Mouse (Mus musculus) brain, adult 10 weeks (tissue): Measurements from ENCODE around the gene Rnd2. TPM values are rescaled to one million over a fixed set of nuclear protein-coding genes. Genes with fewer than 3 reads are reported as not detected.

ENCODE experiments used
- polyA plus RNA-seq: library from polyadenylated mRNA; stranded (reverse); fragments of 350-450 nt; fragmentation: Illumina TruSeq; extraction: RNeasy Lipid Tissue Mini Kit (QIAGEN cat#74804); gene quantifications from one replicate; pipeline ENCODE4 v1.2.3, GENCODE M21; 2015; ENCODE audit warnings: low read depth, low replicate concordance

Rnd2 gene
- 246 TPM for polyA plus RNA-seq

DNA sequence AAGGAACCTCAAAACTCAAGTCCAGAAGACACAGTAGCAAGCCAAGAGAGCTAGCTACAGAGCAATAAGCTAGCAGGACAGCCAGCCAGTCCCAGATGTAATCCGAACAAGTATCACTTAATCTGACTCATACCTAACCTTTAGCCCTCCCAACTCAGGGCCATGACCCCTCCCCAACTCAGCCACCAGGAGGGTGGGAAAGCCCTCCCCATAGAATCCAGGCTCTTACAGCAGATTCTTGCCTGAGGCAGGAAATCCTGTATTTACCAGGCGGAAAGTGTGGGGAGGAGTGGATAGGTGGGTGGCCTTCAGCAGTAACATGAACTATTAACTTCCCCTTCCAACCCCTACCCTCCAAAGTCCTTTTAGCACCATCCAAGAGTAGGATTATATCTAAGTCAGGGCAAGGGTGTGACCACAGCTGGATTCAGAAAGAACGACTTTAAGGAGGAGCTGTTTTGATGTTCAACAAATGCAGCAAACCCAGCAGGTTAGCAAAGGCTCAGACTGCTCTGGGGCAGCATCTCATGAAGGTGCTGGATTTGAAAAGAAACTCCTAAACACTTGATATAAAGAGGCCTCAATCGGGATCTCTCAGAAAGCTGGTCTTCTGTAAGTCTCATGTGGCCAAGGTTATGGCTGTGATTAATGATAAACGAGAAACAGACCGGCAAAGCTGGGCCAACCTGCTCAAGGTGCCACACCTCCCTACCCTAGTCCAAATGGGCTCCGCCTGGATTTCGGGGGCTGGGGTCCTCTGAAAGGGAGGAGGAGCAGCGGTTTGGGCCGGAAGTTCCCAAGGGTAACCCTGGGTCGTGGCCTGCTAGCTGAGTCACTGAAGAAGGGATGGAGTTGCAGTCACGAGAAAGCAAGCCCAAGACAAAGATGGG, at the start of gene Rnd2:
Rnd2 (plus strand) TSS at position 789 of the 890 bp plus-strand sequence.

DNA sequence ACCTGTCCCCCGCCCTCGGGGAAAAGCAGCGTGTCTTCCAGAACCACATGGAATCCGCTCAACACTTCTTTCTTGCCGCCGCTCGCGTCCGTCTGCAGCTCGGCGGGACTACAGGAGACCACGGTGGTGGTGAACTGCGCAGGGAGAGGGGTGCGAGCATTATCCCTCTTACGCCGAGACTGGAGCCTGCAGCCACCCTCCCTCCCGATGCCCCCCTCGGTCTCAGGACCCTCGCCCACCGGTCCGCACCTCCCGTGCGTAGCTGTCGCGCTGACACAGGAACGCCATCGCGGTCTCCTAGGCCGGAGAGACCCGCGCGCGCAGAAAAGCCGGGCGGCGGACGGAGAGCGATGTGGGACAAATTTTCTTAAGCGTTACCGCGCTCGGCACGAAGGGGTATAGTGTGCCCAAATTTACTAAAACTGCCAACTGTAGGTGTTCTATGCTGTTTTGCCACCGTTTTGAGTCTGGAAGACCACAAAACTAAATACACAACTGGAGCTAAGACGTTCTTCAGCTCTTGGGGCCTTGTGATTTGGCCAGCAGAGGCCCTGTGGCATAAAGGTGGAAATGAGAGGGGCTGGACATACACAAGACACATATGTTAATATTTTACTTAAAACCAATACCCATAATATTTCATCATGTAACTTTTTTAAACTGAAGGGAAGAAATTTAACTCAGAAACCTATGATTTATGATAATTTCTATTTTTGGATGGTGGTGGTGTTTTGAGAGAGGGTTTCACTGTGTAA, 47.5 kb upstream of the Rnd2 start, which contains the start of gene Aarsd1:
Aarsd1 (minus strand) TSS at position 515 of the 755 bp plus-strand sequence.

DNA sequence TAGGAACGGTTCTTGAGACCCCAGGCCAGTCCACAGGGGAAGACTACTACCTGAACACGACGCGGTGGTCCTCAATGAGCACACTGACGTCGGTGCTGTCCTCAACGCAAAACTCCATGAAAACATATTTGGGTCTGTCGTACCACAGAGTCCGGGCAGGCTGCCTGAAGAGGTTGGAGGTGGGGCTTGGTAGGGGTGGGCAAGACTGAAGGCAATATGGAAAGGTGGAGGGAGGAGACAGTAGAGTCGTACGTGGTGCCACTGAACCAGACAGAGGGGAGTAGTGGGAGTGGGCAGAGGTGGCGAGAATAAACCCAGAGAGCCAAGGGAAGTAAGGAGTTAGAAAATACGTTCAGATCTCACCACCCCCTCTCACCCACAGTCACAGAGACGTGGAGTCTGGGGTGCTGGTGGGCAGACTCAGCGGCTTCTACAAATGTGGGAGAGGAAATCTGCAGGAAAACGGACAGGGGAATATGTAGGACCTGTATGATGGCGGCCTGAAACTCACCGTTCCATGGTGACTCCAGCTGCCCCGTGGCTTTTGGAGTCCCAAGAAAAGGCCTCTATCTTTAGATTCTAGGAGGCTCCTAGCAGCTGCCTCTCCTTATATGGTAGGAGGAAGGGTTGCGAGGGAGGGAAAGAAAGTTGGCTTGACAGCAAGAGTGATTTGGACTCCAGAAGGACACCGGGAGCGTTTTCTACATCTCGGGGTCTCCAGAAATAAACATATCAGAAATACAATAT, 40.5 kb upstream of the Rnd2 start, which contains the start of gene Gm27029:
Gm27029 (minus strand) TSS at position 692 of the 747 bp plus-strand sequence.

DNA sequence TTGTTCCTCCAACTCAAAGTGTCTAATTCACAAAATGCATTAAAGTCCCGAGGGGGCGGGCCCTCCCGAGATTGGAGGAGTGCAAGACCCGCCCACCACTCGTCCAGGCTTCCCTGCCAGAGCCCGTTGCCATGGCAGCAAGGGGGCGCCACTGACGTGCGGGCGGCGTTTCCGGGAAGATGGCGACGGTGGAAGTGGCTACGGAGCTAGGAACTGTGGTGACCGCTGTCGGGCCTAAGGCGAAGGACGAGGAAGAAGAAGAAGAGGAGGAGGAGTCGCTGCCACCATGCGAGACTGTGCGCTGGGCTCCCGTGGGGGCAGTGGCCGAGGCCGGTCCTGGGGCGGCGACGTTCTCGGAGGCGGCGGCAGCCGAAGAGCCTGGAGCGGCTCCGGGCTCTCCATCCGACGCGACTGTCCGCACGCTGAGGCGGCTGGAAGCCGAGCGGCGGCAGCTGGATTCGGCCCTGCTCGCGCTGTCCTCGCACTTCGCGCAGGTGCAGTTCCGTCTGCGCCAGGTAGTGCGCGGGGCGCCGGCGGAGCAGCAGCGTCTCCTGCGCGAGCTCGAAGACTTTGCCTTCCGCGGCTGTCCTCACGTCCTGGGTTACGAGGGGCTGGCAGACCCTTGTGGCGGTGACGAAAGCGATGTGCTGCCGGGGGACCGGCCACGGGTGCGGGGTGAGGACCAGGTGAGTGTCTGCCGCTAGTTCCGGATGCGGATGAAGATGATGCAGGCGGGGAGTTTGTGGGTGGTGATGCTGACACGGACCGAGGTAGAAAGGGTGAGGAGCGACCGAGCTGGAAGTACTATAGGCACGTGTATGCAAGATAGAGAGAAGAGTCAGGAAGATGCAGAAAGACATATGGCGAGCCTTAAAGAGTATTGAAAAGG, 39.6 kb upstream of the Rnd2 start, which contains the start of the genes Rundc1 and Ptges3l:
Rundc1 (plus strand) TSS at position 161 of the 889 bp plus-strand sequence.
Ptges3l (minus strand) TSS at position 409 of the 889 bp plus-strand sequence.

DNA sequence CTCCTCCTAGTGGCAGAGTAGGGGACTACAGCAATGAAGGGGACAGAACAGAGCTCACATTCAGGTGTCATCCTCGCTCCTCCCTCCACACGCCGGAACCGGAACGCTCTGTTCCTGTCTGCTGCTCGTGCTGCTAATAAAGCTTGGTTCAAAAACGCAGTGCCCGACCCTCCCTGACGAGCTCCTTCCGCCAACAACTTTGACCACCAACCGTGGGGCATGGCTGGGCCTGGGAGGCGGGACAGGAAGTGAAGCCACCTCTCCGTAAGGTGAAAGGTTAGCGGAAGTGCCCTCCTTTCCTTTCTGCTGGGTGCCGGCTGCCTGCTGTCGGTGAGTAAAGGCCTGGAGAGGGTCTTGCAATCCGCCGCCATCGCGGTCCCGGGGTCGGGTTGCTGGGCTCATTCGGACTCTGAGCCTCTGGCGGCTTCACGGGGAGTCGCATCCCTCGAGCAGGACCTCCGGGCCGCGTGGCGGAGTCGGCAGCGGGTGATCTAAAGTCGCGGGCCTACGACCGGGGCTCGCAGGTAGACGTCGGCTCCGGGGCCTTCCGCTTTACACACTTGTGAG, 22.6 kb upstream of the Rnd2 start, which contains the start of gene Rpl27:
Rpl27 (plus strand) TSS at position 172 of the 567 bp plus-strand sequence.

DNA sequence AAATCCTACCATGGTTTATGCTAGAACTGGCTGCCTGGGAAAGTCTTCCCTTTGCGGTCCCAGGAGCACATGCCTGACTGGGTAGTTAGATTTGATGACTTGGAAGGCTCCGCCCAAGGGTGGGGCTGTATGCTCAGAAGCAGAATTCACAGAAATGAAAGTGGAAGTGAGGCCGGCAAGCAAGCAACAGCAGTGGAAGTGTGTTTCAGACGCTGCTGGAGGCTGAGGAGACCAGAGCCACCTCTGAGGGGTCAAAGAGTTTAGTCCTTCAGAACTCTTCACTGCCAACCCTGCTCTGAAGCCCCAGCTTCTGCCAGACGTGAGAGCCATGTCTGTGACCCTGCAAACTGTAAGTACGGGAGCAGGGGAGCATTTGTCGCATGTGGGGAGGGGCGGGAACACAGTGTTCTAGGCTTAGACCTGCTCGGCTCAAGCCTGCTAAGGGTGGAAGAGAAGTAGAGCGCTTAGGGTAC, 16.5 kb upstream of the Rnd2 start, which contains the start of gene Ifi35:
Ifi35 (plus strand) TSS at position 134 of the 473 bp plus-strand sequence.

DNA sequence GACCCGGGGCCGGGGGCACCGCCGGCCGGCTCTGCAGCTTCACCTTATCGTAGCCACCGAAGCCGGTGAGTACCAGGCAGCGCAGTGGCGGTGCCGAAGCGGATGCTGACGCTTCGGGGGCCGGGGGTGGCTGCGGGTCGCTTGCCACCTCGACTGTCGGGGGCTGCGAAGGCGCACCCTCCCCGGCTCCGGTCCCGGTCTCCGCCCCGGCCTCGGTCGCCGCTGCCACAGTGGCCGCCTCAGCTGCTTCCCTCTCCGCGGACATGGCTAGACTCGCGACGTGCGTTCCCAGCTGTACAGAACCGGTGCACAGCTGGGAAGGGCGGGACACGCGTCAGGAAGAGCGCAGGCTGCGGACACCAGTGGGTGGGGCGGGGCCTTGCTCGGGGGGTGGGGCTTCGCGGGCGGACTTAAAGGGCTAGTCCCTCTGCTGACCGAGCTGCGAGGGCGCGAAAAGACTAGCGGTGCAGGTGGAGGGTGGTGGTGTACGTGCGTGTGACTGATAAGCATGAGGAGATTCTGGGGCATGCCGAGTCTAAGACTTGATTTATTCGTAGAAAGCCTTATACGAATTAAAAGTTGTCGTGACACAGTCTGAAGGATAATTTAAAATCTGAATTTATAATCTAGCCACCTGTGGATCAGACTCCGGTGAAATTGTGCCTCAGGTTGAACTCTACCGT, 1.2 kb downstream of the Rnd2 start, which contains the start of gene Vat1:
Vat1 (minus strand) TSS at position 362 of the 683 bp plus-strand sequence.

Other genes starting within 250 kb of the Rnd2 start
- 42.2 TPM for gene Ezh1, start 238.5 kb upstream of the Rnd2 start, polyA plus RNA-seq
- gene Ramp2, start 219.0 kb upstream of the Rnd2 start, polyA plus RNA-seq = 28.6 TPM
- 94.4 TPM for gene Vps25, start 211.3 kb upstream of the Rnd2 start, polyA plus RNA-seq
- 4.8 TPM for gene Wnk4, start 204.4 kb upstream of the Rnd2 start, polyA plus RNA-seq
- 0.58 TPM for gene Cntd1, start 186.0 kb upstream of the Rnd2 start, polyA plus RNA-seq
- 223 TPM for gene Coa3, start 185.9 kb upstream of the Rnd2 start, polyA plus RNA-seq
- gene Becn1, start 162.7 kb upstream of the Rnd2 start, polyA plus RNA-seq = 183 TPM
- gene Psme3, start 148.8 kb upstream of the Rnd2 start, polyA plus RNA-seq = 106 TPM
- gene Aoc2, start 139.9 kb upstream of the Rnd2 start, polyA plus RNA-seq = 3.6 TPM
- gene Aoc3, start 134.4 kb upstream of the Rnd2 start, polyA plus RNA-seq = 0.64 TPM
- gene G6pc, start 97.4 kb upstream of the Rnd2 start, polyA plus RNA-seq = not detected
- 71.2 TPM for gene Aarsd1, start 47.4 kb upstream of the Rnd2 start, polyA plus RNA-seq
- 3.4 TPM for gene Gm27029, start 40.2 kb upstream of the Rnd2 start, polyA plus RNA-seq
- 31.3 TPM for gene Rundc1, start 39.9 kb upstream of the Rnd2 start, polyA plus RNA-seq
- 6.1 TPM for gene Ptges3l, start 39.7 kb upstream of the Rnd2 start, polyA plus RNA-seq
- 399 TPM for gene Rpl27, start 22.7 kb upstream of the Rnd2 start, polyA plus RNA-seq
- 5.8 TPM for gene Ifi35, start 16.6 kb upstream of the Rnd2 start, polyA plus RNA-seq
- gene Vat1, start 1.2 kb downstream of the Rnd2 start, polyA plus RNA-seq = 31.2 TPM
- 0.70 TPM for gene Brca1, start 87.0 kb downstream of the Rnd2 start, polyA plus RNA-seq
- 110 TPM for gene Nbr1, start 87.2 kb downstream of the Rnd2 start, polyA plus RNA-seq
- gene Tmem106a, start 117.2 kb downstream of the Rnd2 start, polyA plus RNA-seq = 1.1 TPM
- not detected for gene Gm11634, start 134.3 kb downstream of the Rnd2 start, polyA plus RNA-seq
- gene Rdm1, start 162.2 kb downstream of the Rnd2 start, polyA plus RNA-seq = 9.0 TPM
- 36.1 TPM for gene Arl4d, start 200.5 kb downstream of the Rnd2 start, polyA plus RNA-seq